16 mouse cellular contexts compared by ENCODE assay signal in genomic region chr16:31403971-31404370, GRCm38 (mm10).
"Had no signal": no experiment of that assay in that cellular context is flagged by ENCODE, and none has a peak within 500 bp of the region (broad histone marks: within the 10 kb centered on the region; RNA-seq: fewer than 3 reads in every experiment).

No protein-coding gene starts in this region.

- H3K4me2 ChIP-seq: neural tube, embryonic 13.5 days; neural tube, embryonic 15.5 days; stomach, embryonic 15.5 days had no signal

- DNase-seq: retina, postnatal 1 day; right cerebral cortex, adult 18-20 months; right cerebral cortex, postnatal 14 days; right cerebral cortex, postnatal 25 days; right cerebral cortex, postnatal 4 days; spleen, adult 18-20 months; thymus, adult 18-20 months; thymus, adult 2 months; thymus, postnatal 14 days; thymus, postnatal 25 days; thymus, postnatal 36 days; thymus, postnatal 4 days had no signal

- H3K27me3 ChIP-seq: neural tube, embryonic 13.5 days; neural tube, embryonic 15.5 days; stomach, embryonic 15.5 days had no signal

- H3K27ac ChIP-seq: neural tube, embryonic 13.5 days; neural tube, embryonic 15.5 days; stomach, embryonic 15.5 days; stomach, postnatal 0 days had no signal

- H3K9ac ChIP-seq: neural tube, embryonic 13.5 days; neural tube, embryonic 15.5 days; stomach, embryonic 15.5 days had no signal

- H3K4me3 ChIP-seq: neural tube, embryonic 13.5 days; neural tube, embryonic 15.5 days; stomach, embryonic 15.5 days had no signal

- H3K4me1 ChIP-seq: neural tube, embryonic 13.5 days; neural tube, embryonic 15.5 days; stomach, embryonic 15.5 days had no signal

- H3K36me3 ChIP-seq: neural tube, embryonic 13.5 days; neural tube, embryonic 15.5 days; stomach, embryonic 15.5 days had no signal

- H3K9me3 ChIP-seq: neural tube, embryonic 13.5 days; neural tube, embryonic 15.5 days; stomach, embryonic 15.5 days had no signal
